Mouse (Mus musculus): Measurements from ENCODE around the gene Olfr812.

DNA sequence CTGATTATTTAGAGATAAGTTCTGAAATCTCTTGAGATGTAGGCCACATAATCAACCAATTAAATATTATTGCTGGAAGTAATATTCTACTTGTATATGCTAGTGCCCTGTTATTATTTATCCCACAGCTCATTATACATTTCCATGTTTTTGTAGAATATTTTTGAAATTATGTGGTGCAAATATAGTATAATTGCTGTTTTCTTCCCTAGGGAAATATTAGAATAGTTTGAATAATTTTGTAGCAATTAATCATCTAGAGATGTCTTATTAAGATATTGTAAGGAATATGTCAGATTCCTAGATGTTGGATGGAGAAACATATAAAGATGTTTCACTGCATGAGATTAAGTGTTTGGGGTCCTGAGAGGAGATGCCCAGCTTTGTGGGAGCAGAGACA is 9.2 kb upstream of the Olfr812 start, which contains the start of gene Olfr813:
- TF ChIP-seq CTCF (IDR thresholded peaks at IDR 0.05 in 2 of 3, conservative IDR thresholded peaks at IDR 0.05 in 1 of 3; ENCODE audit: control insufficient read depth in 1 of 3, insufficient read depth in 1 of 3, low read depth in 2 of 3, low read length in 3 of 3, poor library complexity in 1 of 3, severe bottlenecking in 1 of 3) (no peak), MAX (IDR thresholded peaks at IDR 0.05; ENCODE audit: low read length) (no peak), GATA1 (IDR thresholded peaks at IDR 0.05; ENCODE audit: low read depth, low read length) (no peak), POLR2A (IDR thresholded peaks at IDR 0.05; ENCODE audit: control insufficient read depth in 1 of 2, insufficient read depth in 1 of 2, low read depth in 1 of 2, low read length in 2 of 2, poor library complexity in 1 of 2) (no peak), HCFC1 (IDR thresholded peaks at IDR 0.05; ENCODE audit: low read depth, low read length) (no peak), EP300 (IDR thresholded peaks at IDR 0.05; ENCODE audit: low read depth in 1 of 2, low read length in 2 of 2) (no peak), ETS1 (IDR thresholded peaks at IDR 0.05; ENCODE audit: low read depth, low read length) (no peak), RCOR1 (IDR thresholded peaks at IDR 0.05; ENCODE audit: low read depth, low read length) (no peak), TAL1 (IDR thresholded peaks at IDR 0.05; ENCODE audit: low read length) (no peak), MAZ (IDR thresholded peaks at IDR 0.05; ENCODE audit: low read depth, low read length) (no peak), ZC3H11A (IDR thresholded peaks at IDR 0.05; ENCODE audit: low read depth, low read length) (no peak)

Data from MEL (cell line).